ENCODE assay signal across 17 mouse cellular contexts in the genomic region with DNA sequence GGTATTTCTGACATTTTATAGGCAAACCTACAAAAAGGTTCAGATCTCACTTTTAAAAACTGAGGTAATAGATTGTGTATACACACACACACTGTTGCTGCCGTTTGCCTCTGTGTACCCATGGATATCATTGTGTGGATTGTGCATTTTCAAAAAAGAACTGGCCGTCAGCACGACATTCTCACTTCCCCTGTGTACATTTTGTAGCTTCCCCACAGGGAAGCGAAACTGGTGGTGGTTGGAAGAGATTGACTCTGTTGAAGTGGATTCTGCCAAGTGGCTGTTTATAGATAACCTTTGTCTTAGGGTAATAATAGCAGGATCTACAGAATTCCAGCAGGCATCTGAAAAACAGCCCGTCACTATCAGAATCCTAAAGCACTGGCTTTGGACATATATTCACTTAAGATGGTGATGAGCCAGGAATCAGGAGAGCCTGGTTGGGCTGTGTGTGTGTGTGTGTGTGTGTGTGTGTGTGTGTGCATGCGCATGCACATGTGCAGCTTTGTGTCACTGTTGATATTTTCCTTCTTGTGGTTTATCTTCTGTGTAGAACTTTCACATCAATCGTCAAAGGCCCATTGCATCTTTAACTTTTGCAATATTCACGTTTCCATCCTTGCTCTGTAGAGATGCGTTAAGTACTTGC.
DNase-seq lines count a peak whose midpoint lies in the region; ATAC-seq and TF ChIP-seq lines count a peak whose summit lies in the region.
"Had no signal": no experiment of that assay in that cellular context is flagged by ENCODE, and none has a peak within 500 bp of the region (broad histone marks: within the 10 kb centered on the region; RNA-seq: fewer than 3 reads in every experiment).

No protein-coding gene starts in this region.

- no peak for DNase-seq in liver, postnatal 0 days
- peak; percentile 37 for DNase-seq in CD4-positive, CD25-positive, alpha-beta regulatory T cell, adult 2 months (ENCODE audit: low read depth, low spot score)
- no peak for DNase-seq in hindbrain, embryonic 11.5 days (ENCODE audit: low spot score)
- DNase-seq in thymus, adult 18-20 months, result no peak
- DNase-seq: cerebellum, adult 9-11 months; heart, postnatal 4 days; liver; lung, postnatal 4 days; midbrain, embryonic 14.5 days; right cerebral cortex, postnatal 14 days had no signal

- TF ChIP-seq CTCF in liver, postnatal 0 days (IDR thresholded peaks at IDR 0.05; ENCODE audit: low read depth), result no peak
- no peak for TF ChIP-seq CTCF in bone marrow macrophage, adult 2 months (IDR thresholded peaks at IDR 0.05; ENCODE audit: low read depth, low read length)

- no peak overlapping the region for H3K4me3 ChIP-seq in liver, postnatal 0 days (ENCODE audit: low read depth, low read length)
- H3K4me3 ChIP-seq in liver, embryonic 12.5 days, result no peak overlapping the region
- no peak overlapping the region for H3K4me3 ChIP-seq in bone marrow macrophage, adult 2 months (ENCODE audit: insufficient read depth, low read length)
- no peak overlapping the region for H3K4me3 ChIP-seq in hindbrain, embryonic 11.5 days (ENCODE audit: low read depth, low read length)
- H3K4me3 ChIP-seq: layer of hippocampus, adult 2 months; stomach, embryonic 15.5 days had no signal

- peaks cover 6% of the 10 kb centered on the region; the same call in 1 of the 2 replicates for H3K4me1 ChIP-seq in liver, postnatal 0 days (ENCODE audit: insufficient read depth)
- H3K4me1 ChIP-seq in liver, embryonic 12.5 days, result no peaks in the 10 kb centered on the region
- H3K4me1 ChIP-seq in bone marrow macrophage, adult 2 months (ENCODE audit: control insufficient read depth, insufficient read depth, low read length), result peaks cover 65% of the 10 kb centered on the region
- no peaks in the 10 kb centered on the region for H3K4me1 ChIP-seq in hindbrain, embryonic 11.5 days (replicated peaks; ENCODE audit: control insufficient read depth, insufficient read depth, low read length)

- H3K27ac ChIP-seq in liver, postnatal 0 days (ENCODE audit: low read depth), result 0 out of 2 replicates have a peak overlapping the region, but pooled peaks have one; percentile 18
- no peak overlapping the region for H3K27ac ChIP-seq in liver, embryonic 12.5 days
- peak overlapping the region; percentile 98 for H3K27ac ChIP-seq in bone marrow macrophage, adult 2 months (ENCODE audit: insufficient read depth, low read depth, low read length)
- H3K27ac ChIP-seq in hindbrain, embryonic 11.5 days (ENCODE audit: low read depth, low read length), result no peak overlapping the region
- H3K27ac ChIP-seq: layer of hippocampus, adult 2 months; stomach, embryonic 15.5 days had no signal

- no peak overlapping the region for H3K9ac ChIP-seq in liver, postnatal 0 days (replicated peaks)
- no peak overlapping the region for H3K9ac ChIP-seq in liver, embryonic 12.5 days
- H3K9ac ChIP-seq in hindbrain, embryonic 11.5 days (ENCODE audit: low read depth, low read length), result no peak overlapping the region
- H3K9ac ChIP-seq: stomach, embryonic 15.5 days had no signal

- H3K4me2 ChIP-seq in liver, postnatal 0 days (ENCODE audit: low read depth, low read length), result no peak overlapping the region
- H3K4me2 ChIP-seq in liver, embryonic 12.5 days, result no peak overlapping the region
- no peak overlapping the region for H3K4me2 ChIP-seq in hindbrain, embryonic 11.5 days (replicated peaks; ENCODE audit: low read depth, low read length)
- H3K4me2 ChIP-seq: heart, embryonic 11.5 days; stomach, embryonic 15.5 days had no signal

- 45% methylated on average over 9 of the region's 9 CpGs for WGBS in liver, postnatal 0 days (ENCODE audit: insufficient replicate concordance)
- WGBS in liver, embryonic 12.5 days (ENCODE audit: insufficient replicate concordance), result 58% methylated on average over 9 of the region's 9 CpGs
- WGBS in hindbrain, embryonic 11.5 days, result 90% methylated on average over 9 of the region's 9 CpGs

- TF ChIP-seq EP300 in liver, postnatal 0 days (IDR thresholded peaks at IDR 0.05; ENCODE audit: low read depth), result no peak; the same call in 1 of the 2 replicates

- peak; percentile 29; the same call in 1 of the 2 replicates for ATAC-seq in liver, postnatal 0 days
- no peak for ATAC-seq in liver, embryonic 12.5 days
- peak; percentile 86 for ATAC-seq in monocyte, adult 5-6 weeks (replicated peaks; ENCODE audit: insufficient number of reproducible peaks, low FRiP score, low TSS enrichment, poor library complexity, severe bottlenecking)
- ATAC-seq in hindbrain, embryonic 11.5 days (ENCODE audit: low FRiP score), result no peak
- ATAC-seq: forebrain, embryonic 14.5 days had no signal

- H3K9me3 ChIP-seq in liver, postnatal 0 days (ENCODE audit: low read length), result no peaks in the 10 kb centered on the region
- H3K9me3 ChIP-seq in liver, embryonic 12.5 days (replicated peaks), result no peaks in the 10 kb centered on the region
- no peaks in the 10 kb centered on the region for H3K9me3 ChIP-seq in hindbrain, embryonic 11.5 days (ENCODE audit: control insufficient read depth, low read length)
- H3K9me3 ChIP-seq: stomach, embryonic 15.5 days had no signal

- no peaks in the 10 kb centered on the region for H3K27me3 ChIP-seq in liver, postnatal 0 days (ENCODE audit: insufficient read depth, low read length)
- H3K27me3 ChIP-seq in liver, embryonic 12.5 days (replicated peaks), result no peaks in the 10 kb centered on the region
- no peaks in the 10 kb centered on the region for H3K27me3 ChIP-seq in hindbrain, embryonic 11.5 days (ENCODE audit: control insufficient read depth, insufficient read depth, low read length)
- H3K27me3 ChIP-seq: stomach, embryonic 15.5 days had no signal

- H3K36me3 ChIP-seq in liver, postnatal 0 days (replicated peaks; ENCODE audit: insufficient read depth, low read length), result no peaks in the 10 kb centered on the region
- no peaks in the 10 kb centered on the region for H3K36me3 ChIP-seq in liver, embryonic 12.5 days
- no peaks in the 10 kb centered on the region for H3K36me3 ChIP-seq in hindbrain, embryonic 11.5 days (ENCODE audit: control insufficient read depth, insufficient read depth, low read length)
- H3K36me3 ChIP-seq: stomach, embryonic 15.5 days had no signal

- TF ChIP-seq POLR2A in bone marrow macrophage, adult 2 months (IDR thresholded peaks at IDR 0.05; ENCODE audit: borderline replicate concordance, low read depth, low read length), result no peak

Comparison
In these comparisons a context has a peak if more than half of its experiments do, and no peak if none do; other contexts are left out.
1. ATAC-seq: peak in liver, postnatal 0 days (single experiment) and monocyte, adult 5-6 weeks (single experiment); none in liver, embryonic 12.5 days (single experiment) and hindbrain, embryonic 11.5 days (single experiment).
2. H3K27ac ChIP-seq: peak in liver, postnatal 0 days (single experiment) and bone marrow macrophage, adult 2 months (single experiment); none in liver, embryonic 12.5 days (single experiment) and hindbrain, embryonic 11.5 days (single experiment).